In genomic region chr19:46691078-46691477, GRCm38 (mm10) we compare ENCODE assay signal across 2 mouse cellular contexts.
A peak's percentile ranks its signal among the peaks of the same experiment; 100 is the strongest.
TF ChIP-seq lines count a peak whose summit lies in the region.

No protein-coding gene starts in this region.

TF ChIP-seq in CH12.LX, 34 proteins besides CTCF, POLR2A, EP300 and RAD21:
- TF ChIP-seq ZNF384 (IDR thresholded peaks at IDR 0.05; ENCODE audit: low read depth, low read length) (peak; percentile 53; the same call in 1 of the 2 replicates), USF1 (IDR thresholded peaks at IDR 0.05; ENCODE audit: low read depth, low read length) (no peak)

TF ChIP-seq in MEL, 35 proteins besides CTCF, POLR2A, EP300 and RAD21:
- TF ChIP-seq MYC (IDR thresholded peaks at IDR 0.05; ENCODE audit: low read depth, low read length) (no peak), MEF2A (IDR thresholded peaks at IDR 0.05; ENCODE audit: extremely low read depth, insufficient replicate concordance, low read depth, low read length, poor library complexity, severe bottlenecking) (0 out of 2 replicates have a peak, but pooled peaks have one; percentile 51), ETS1 (IDR thresholded peaks at IDR 0.05; ENCODE audit: low read depth, low read length) (peak; percentile 80), ZKSCAN1 (IDR thresholded peaks at IDR 0.05; ENCODE audit: low read depth, low read length) (peak; percentile 68; the same call in 1 of the 2 replicates), UBTF (IDR thresholded peaks at IDR 0.05; ENCODE audit: borderline replicate concordance, insufficient read depth, low read depth, low read length) (no peak), MAFK (IDR thresholded peaks at IDR 0.05; ENCODE audit: borderline replicate concordance, low read depth, low read length) (peak; percentile 56; the same call in 1 of the 2 replicates), RCOR1 (IDR thresholded peaks at IDR 0.05; ENCODE audit: low read depth, low read length) (peak; percentile 90), HCFC1 (IDR thresholded peaks at IDR 0.05; ENCODE audit: low read depth, low read length) (no peak; the same call in 1 of the 2 replicates), MYB (IDR thresholded peaks at IDR 0.05; ENCODE audit: low read depth, low read length) (peak; percentile 84), USF2 (IDR thresholded peaks at IDR 0.05; ENCODE audit: borderline replicate concordance in 1 of 2, insufficient read depth in 1 of 2, low read depth in 1 of 2, low read length in 2 of 2) (no peak), POLR2AphosphoS5 (IDR thresholded peaks at IDR 0.05; ENCODE audit: borderline replicate concordance, low read depth, low read length) (no peak), BHLHE40 (IDR thresholded peaks at IDR 0.05; ENCODE audit: borderline replicate concordance, low read depth, low read length) (0 out of 2 replicates have a peak, but pooled peaks have one; percentile 29), NRF1 (IDR thresholded peaks at IDR 0.05; ENCODE audit: insufficient read depth, low read depth, low read length, poor library complexity, severe bottlenecking) (no peak), TCF12 (IDR thresholded peaks at IDR 0.05; ENCODE audit: low read depth, low read length) (peak; percentile 91), GABPA (IDR thresholded peaks at IDR 0.05; ENCODE audit: low read depth, low read length) (no peak), SIN3A (IDR thresholded peaks at IDR 0.05; ENCODE audit: low read length) (no peak; the same call in 1 of the 2 replicates), MAX (IDR thresholded peaks at IDR 0.05; ENCODE audit: low read length) (no peak), MXI1 (IDR thresholded peaks at IDR 0.05; ENCODE audit: low read depth, low read length) (peak; percentile 44; the same call in 1 of the 2 replicates), CHD1 (IDR thresholded peaks at IDR 0.05; ENCODE audit: low read depth, low read length) (no peak), KAT2A (conservative IDR thresholded peaks at IDR 0.05; ENCODE audit: low read depth, low read length) (no peak), TAL1 (IDR thresholded peaks at IDR 0.05; ENCODE audit: low read length) (peak; percentile 63), CHD2 (IDR thresholded peaks at IDR 0.05; ENCODE audit: low read length) (no peak), ELF1 (IDR thresholded peaks at IDR 0.05; ENCODE audit: low read depth, low read length) (0 out of 2 replicates have a peak, but pooled peaks have one; percentile 31), TBP (IDR thresholded peaks at IDR 0.05; ENCODE audit: low read depth, low read length) (no peak), ZNF384 (IDR thresholded peaks at IDR 0.05; ENCODE audit: low read depth, low read length) (peak; percentile 99), MAZ (IDR thresholded peaks at IDR 0.05; ENCODE audit: low read depth, low read length) (no peak), USF1 (IDR thresholded peaks at IDR 0.05; ENCODE audit: low read depth, low read length) (no peak), JUND (IDR thresholded peaks at IDR 0.05; ENCODE audit: low read depth, low read length) (no peak), POLR2AphosphoS2 (IDR thresholded peaks at IDR 0.05; ENCODE audit: low read length) (no peak), NELFE (IDR thresholded peaks at IDR 0.05; ENCODE audit: low read depth, low read length) (no peak), GATA1 (IDR thresholded peaks at IDR 0.05; ENCODE audit: low read depth, low read length) (peak; percentile 74)
